Comparison of ENCODE assay signal across 13 mouse cellular contexts in genomic region chr19:4220416-4220815, GRCm38 (mm10). TPM values are rescaled to one million over a fixed set of nuclear protein-coding genes. Genes with fewer than 3 reads are reported as not detected.
DNase-seq lines count a peak whose midpoint lies in the region; ATAC-seq and TF ChIP-seq lines count a peak whose summit lies in the region.
"Had no signal": no experiment of that assay in that cellular context is flagged by ENCODE, and none has a peak within 500 bp of the region (broad histone marks: within the 10 kb centered on the region; RNA-seq: fewer than 3 reads in every experiment).

No protein-coding gene starts in this region.

- H3K9ac ChIP-seq in heart, embryonic 12.5 days: no peak overlapping the region
- H3K9ac ChIP-seq in lung, embryonic 14.5 days: 0 out of 2 replicates have a peak overlapping the region, but pooled peaks have one; percentile 31

- TF ChIP-seq CTCF in lung, embryonic 14.5 days (IDR thresholded peaks at IDR 0.05; ENCODE audit: low read depth): no peak

- peaks cover 51% of the 10 kb centered on the region for H3K4me1 ChIP-seq in heart, embryonic 12.5 days (replicated peaks)
- H3K4me1 ChIP-seq in lung, embryonic 14.5 days (ENCODE audit: insufficient read depth): peaks cover 47% of the 10 kb centered on the region

- H3K36me3 ChIP-seq in heart, embryonic 12.5 days: no peaks in the 10 kb centered on the region
- no peaks in the 10 kb centered on the region for H3K36me3 ChIP-seq in lung, embryonic 14.5 days (ENCODE audit: insufficient read depth)

- no peak for DNase-seq in heart, adult 8-10 months (ENCODE audit: low spot score)
- DNase-seq in lung, embryonic 14.5 days: peak; percentile 15
- DNase-seq in lung, postnatal 36 days: no peak
- peak; percentile 44 for DNase-seq in heart, postnatal 4 days
- peak; percentile 59 for DNase-seq in lung, postnatal 10 days
- no peak for DNase-seq in right cerebral cortex, postnatal 10 days (ENCODE audit: low spot score in 2 of 2)
- DNase-seq in layer of hippocampus, postnatal 36 days: no peak
- DNase-seq: gastrocnemius, adult 2 months; right cerebral cortex, adult 18-20 months had no signal

- H3K27ac ChIP-seq in heart, embryonic 12.5 days (ENCODE audit: poor library complexity, severe bottlenecking): no peak overlapping the region
- peak overlapping the region; percentile 44; the same call in 1 of the 2 replicates for H3K27ac ChIP-seq in lung, embryonic 14.5 days (ENCODE audit: low read depth)
- H3K27ac ChIP-seq: macrophage had no signal

- H3K4me3 ChIP-seq in heart, embryonic 12.5 days: no peak overlapping the region
- no peak overlapping the region for H3K4me3 ChIP-seq in lung, embryonic 14.5 days (ENCODE audit: low read depth, low read length)
- H3K4me3 ChIP-seq: gastrocnemius, adult 2 months had no signal

- 45% methylated on average over 4 of the region's 4 CpGs for WGBS in heart, embryonic 12.5 days
- WGBS in lung, embryonic 14.5 days: 34% methylated on average over 4 of the region's 4 CpGs

- H3K4me2 ChIP-seq in heart, embryonic 12.5 days: peak overlapping the region; percentile 8; the same call in 1 of the 2 replicates
- peak overlapping the region; percentile 33 for H3K4me2 ChIP-seq in lung, embryonic 14.5 days

- no peak for ATAC-seq in heart, embryonic 12.5 days (ENCODE audit: insufficient number of reproducible peaks, low FRiP score)
- ATAC-seq in lung, embryonic 14.5 days (ENCODE audit: insufficient read depth): no peak

- peaks cover 53% of the 10 kb centered on the region for H3K27me3 ChIP-seq in heart, embryonic 12.5 days (replicated peaks)
- H3K27me3 ChIP-seq in lung, embryonic 14.5 days (ENCODE audit: insufficient read depth, low read length): no peaks in the 10 kb centered on the region

- no peaks in the 10 kb centered on the region for H3K9me3 ChIP-seq in heart, embryonic 12.5 days (replicated peaks)
- H3K9me3 ChIP-seq in lung, embryonic 14.5 days (ENCODE audit: low read depth, low read length): no peaks in the 10 kb centered on the region

RNA-seq across cellular contexts. Expression of gene AC109138.7, which starts 6.3 kb away (rescaled TPM):
- not detected in 2 replicates for polyA plus RNA-seq in heart, embryonic 12.5 days (2016; fragmentation: Nextera tagmentation; extraction: Ambion mirVana)
- under 1 TPM in 1 of 4 experiments, not detected in 3; 0.87 TPM for total RNA-seq in heart, adult 8-10 months (2022)
- polyA plus RNA-seq in lung, embryonic 14.5 days (2014; fragmentation: Nextera tagmentation; extraction: Ambion mirVana): not detected in 2 replicates
- not detected for total RNA-seq in heart, postnatal 4 days (2021)
- not detected for total RNA-seq in layer of hippocampus, postnatal 36 days (2021)
- total RNA-seq: gastrocnemius, adult 2 months; layer of hippocampus, adult 18-20 months had no signal
- polyA plus RNA-seq: embryonic facial prominence, embryonic 11.5 days; macrophage had no signal

RNA-seq across cellular contexts. Expression of gene Clcf1, which starts 6.4 kb away (rescaled TPM):
- polyA plus RNA-seq in heart, embryonic 12.5 days (2016; fragmentation: Nextera tagmentation; extraction: Ambion mirVana): 1.3 and 1.4 TPM in 2 replicates
- 1 to 10 TPM in 2 of 4 experiments, under 1 TPM in 2; 0.57 to 1.6 (median 1.0) TPM for total RNA-seq in heart, adult 8-10 months (2022)
- polyA plus RNA-seq in lung, embryonic 14.5 days (2014; fragmentation: Nextera tagmentation; extraction: Ambion mirVana): 4.4 and 5.0 TPM in 2 replicates
- 1 to 10 TPM; 2.1 to 2.7 TPM for total RNA-seq in heart, postnatal 4 days (2021)
- total RNA-seq in layer of hippocampus, postnatal 36 days (2021): under 1 TPM; 0.32 to 0.83 TPM

RNA-seq across cellular contexts. Expression of gene Pold4, which starts 11.3 kb away (rescaled TPM):
- polyA plus RNA-seq in heart, embryonic 12.5 days (2016; fragmentation: Nextera tagmentation; extraction: Ambion mirVana): 16.6 and 19.4 TPM in 2 replicates
- 10 to 100 TPM; 11.9 to 17.5 (median 14.3) TPM for total RNA-seq in heart, adult 8-10 months (2022)
- 22.6 and 22.8 TPM in 2 replicates for polyA plus RNA-seq in lung, embryonic 14.5 days (2014; fragmentation: Nextera tagmentation; extraction: Ambion mirVana)
- total RNA-seq in heart, postnatal 4 days (2021): 10 to 100 TPM; 11.0 to 11.2 TPM
- 10 to 100 TPM; 12.4 to 16.6 TPM for total RNA-seq in layer of hippocampus, postnatal 36 days (2021)

RNA-seq across cellular contexts. Expression of gene Rad9a, which starts 19.0 kb away (rescaled TPM):
- polyA plus RNA-seq in heart, embryonic 12.5 days (2016; fragmentation: Nextera tagmentation; extraction: Ambion mirVana): 22.6 and 23.1 TPM in 2 replicates
- total RNA-seq in heart, adult 8-10 months (2022): 1 to 10 TPM; 5.3 to 6.2 (median 5.6) TPM
- 42.1 and 47.4 TPM in 2 replicates for polyA plus RNA-seq in lung, embryonic 14.5 days (2014; fragmentation: Nextera tagmentation; extraction: Ambion mirVana)
- total RNA-seq in heart, postnatal 4 days (2021): 1 to 10 TPM; 8.3 to 8.4 TPM
- total RNA-seq in layer of hippocampus, postnatal 36 days (2021): 1 to 10 TPM; 5.5 to 7.1 TPM

RNA-seq across cellular contexts. Expression of gene Ppp1ca, which starts 28.6 kb away (rescaled TPM):
- 627 and 649 TPM in 2 replicates for polyA plus RNA-seq in heart, embryonic 12.5 days (2016; fragmentation: Nextera tagmentation; extraction: Ambion mirVana)
- 100 to 1,000 TPM; 261 to 310 (median 281) TPM for total RNA-seq in heart, adult 8-10 months (2022)
- 960 and 994 TPM in 2 replicates for polyA plus RNA-seq in lung, embryonic 14.5 days (2014; fragmentation: Nextera tagmentation; extraction: Ambion mirVana)
- total RNA-seq in heart, postnatal 4 days (2021): 100 to 1,000 TPM; 481 to 484 TPM
- 100 to 1,000 TPM; 255 to 265 TPM for total RNA-seq in layer of hippocampus, postnatal 36 days (2021)

Comparison
In these comparisons a context has a peak if more than half of its experiments do, and no peak if none do; other contexts are left out.
1. DNase-seq: peak in lung, embryonic 14.5 days (single experiment), heart, postnatal 4 days (single experiment) and lung, postnatal 10 days (single experiment); none in heart, adult 8-10 months (single experiment), lung, postnatal 36 days (single experiment), right cerebral cortex, postnatal 10 days (0 of 2) and layer of hippocampus, postnatal 36 days (0 of 2).